Mouse (Mus musculus) left cerebral cortex, adult 2 months (tissue): ENCODE measurements around the gene Tlr12. TPM values are rescaled to one million over a fixed set of nuclear protein-coding genes. Genes with fewer than 3 reads are reported as not detected.
"Not testable (repeated sequence)": the region's sequence is repeated elsewhere in the genome, so short reads cannot be mapped to it uniquely, and the experiment has no call there.

Source experiments
- DNase-seq, 2 experiments: peaks; one replicate each; pipeline ENCODE4 v3.0.0; 2021 to 2022; ENCODE audit warnings: low spot score in 2 of 2, mixed read lengths in 1 of 2; ENCODE audit errors: extremely low spot score in 1 of 2
- H3K27ac ChIP-seq: fragments of 200-600 bp; 2 replicates; pipeline ENCODE4 v1.8.1; 2022
- H3K4me3 ChIP-seq: fragments of 200-600 bp; 2 replicates; pipeline ENCODE4 v1.8.1; 2022
- CTCF ChIP-seq: fragments of 200-600 bp; IDR thresholded peaks from 2 replicates; pipeline ENCODE4 v1.8.1; 2022; ENCODE audit warnings: antibody characterized with exemption, mild to moderate bottlenecking, moderate library complexity
- intact Hi-C: fragments of 180-260 bp; cut with DNase I; formaldehyde crosslinking; loops from one replicate; pipeline ENCODE4 v1.15.1; 2025
- long read RNA-seq, 2 experiments: library from polyadenylated mRNA; stranded (forward); transcript quantifications; one replicate each; pipeline ENCODE4 v2.0.0; 2021; ENCODE audit warnings: borderline mapping rate in 2 of 2
- total RNA-seq, 2 experiments: library from RNA; stranded (reverse); gene quantifications; 2 replicates each; pipeline ENCODE4 v1.2.3; 2021

The Tlr12 gene
- total RNA-seq = under 1 TPM; 0.63 to 1.00 TPM
- long read RNA-seq, experiment 1 = 0 reads
- long read RNA-seq, experiment 2 = 0 reads

DNA sequence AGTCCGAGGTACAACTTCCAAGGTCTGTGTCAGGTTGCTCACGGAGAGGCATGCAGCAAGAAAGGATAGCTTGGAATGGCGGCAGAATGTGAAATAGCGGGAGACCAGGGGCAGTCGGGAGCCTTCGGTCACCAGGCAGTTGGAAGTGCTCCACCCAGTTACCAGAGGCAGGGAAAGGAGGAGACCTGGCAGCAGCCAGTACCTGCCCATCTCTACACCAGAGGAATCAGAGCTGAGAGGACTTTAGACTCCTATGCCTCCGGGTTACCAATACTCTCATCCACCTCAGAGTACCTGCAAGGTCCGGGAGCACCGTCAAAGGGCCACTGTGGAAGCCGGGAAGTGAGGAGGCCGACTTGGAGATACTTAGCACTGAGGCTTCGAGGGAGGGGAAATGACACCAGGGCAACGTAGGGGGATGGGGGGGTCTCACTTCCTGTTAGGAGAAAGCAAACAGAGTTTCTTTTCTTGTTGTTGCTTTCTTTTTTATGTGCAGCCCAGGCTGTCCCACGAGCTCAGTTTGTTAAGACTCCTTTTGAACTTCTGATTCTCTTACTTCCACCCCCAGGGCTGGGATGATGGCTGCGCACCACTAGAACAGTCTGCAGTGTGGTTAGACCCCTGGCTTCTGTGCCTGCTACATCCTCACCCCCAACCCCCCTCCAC is at the start of gene Tlr12:
TSS of gene Tlr12 (minus strand) at position 374 of the 666 bp plus-strand sequence.
- intact Hi-C loops = no loop called here
- TF ChIP-seq CTCF = no peak
- Histone ChIP-seq H3K27ac (no peak within 1 kb of the TSS), H3K4me3 (no peak within 1 kb of the TSS)
- no peak for DNase-seq

DNA sequence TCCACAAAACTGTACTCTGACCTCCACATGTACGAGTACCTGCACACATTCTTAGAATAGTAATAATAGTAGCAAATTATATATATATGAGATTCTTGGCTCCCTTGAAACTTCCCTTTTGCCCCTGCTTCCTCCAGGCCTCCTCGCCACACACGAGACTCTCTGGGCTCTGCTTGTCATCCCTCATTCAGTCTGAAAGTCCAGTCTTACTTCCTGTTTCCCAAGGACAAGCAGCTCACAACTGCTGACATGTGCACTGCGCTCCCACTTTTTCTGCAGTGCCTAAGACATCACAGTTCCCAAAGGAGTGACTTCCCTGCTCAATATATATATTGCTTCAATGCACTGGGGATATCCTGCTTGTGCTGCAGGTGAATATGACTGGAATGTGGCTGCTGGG is 48.8 kb upstream of the Tlr12 start:
- intact Hi-C loops, H3K27ac ChIP-seq, DNase-seq, H3K4me3 ChIP-seq: not testable (repeated sequence)

GRCm38 (mm10) chr4:128666362-128666761 is 47.9 kb upstream of the Tlr12 start:
- H3K4me3 ChIP-seq, DNase-seq, H3K27ac ChIP-seq, intact Hi-C loops: not testable (repeated sequence)

- no peak overlapping the region for H3K4me3 ChIP-seq
- DNase-seq = no peak
- TF ChIP-seq CTCF = no peak
- intact Hi-C loops = no loop called here
- H3K27ac ChIP-seq = no peak overlapping the region
Measured at GRCm38 (mm10) chr4:128664002-128664401, 45.6 kb upstream of the Tlr12 start.

DNA sequence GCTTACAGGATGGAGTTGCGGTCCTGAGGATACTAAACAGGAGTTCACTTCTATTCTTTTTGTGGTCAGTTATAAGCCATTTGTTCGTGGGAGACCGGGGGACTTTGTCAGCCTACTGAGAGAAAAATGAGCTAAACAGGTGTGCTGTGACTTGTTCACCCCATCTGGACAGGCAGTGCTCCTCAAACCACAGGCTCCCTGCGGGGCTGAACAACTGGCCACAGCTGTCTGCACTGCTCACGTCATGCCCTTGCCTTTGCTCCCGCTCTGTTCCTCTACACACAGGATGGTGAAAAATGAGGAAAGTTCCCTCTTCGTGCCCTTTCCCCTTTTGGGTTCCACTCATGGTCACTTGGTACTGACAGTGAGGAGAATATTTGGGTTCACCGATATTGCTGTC is 42.6 kb upstream of the Tlr12 start:
- DNase-seq = no peak
- H3K4me3 ChIP-seq = no peak overlapping the region
- H3K27ac ChIP-seq = no peak overlapping the region
- intact Hi-C loops = no loop called here
- no peak for TF ChIP-seq CTCF

DNA sequence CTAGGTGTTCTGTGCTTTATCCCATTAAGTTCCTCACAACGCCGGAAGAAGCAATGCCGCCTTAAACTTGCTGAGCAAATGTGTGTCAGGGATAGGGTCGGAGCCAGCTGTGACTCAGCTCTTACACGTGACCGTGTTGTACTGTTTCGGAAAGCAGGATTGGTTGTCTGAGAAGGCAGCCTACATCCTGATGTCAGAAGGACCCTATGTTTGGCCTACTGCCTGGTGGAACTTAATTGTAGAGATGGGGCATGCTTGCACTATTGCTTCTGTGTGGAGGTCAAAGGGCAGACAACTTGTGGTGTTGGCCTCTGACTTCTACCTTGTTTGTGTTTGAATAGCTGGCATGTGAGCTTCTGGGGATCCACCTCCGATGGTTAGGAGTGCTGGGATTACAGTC is 41.8 kb upstream of the Tlr12 start:
- DNase-seq = peak in 1 of 2 experiments; percentile 10
- intact Hi-C loops = no loop called here

GRCm38 (mm10) chr4:128655446-128655845 is 37.0 kb upstream of the Tlr12 start:
- TF ChIP-seq CTCF = no peak
- intact Hi-C loops = loop anchor here (2.0 kb wide), 1 partner anchor 33 kb away; no protein-coding TSS in a partner anchor
- Histone ChIP-seq H3K4me3 (peak overlapping the region; percentile 77), H3K27ac (peak overlapping the region; percentile 95)
- no peak for DNase-seq

More for the DNA sequence above, 41.8 kb upstream of the Tlr12 start:
- no peak for TF ChIP-seq CTCF
- no peak overlapping the region for H3K27ac ChIP-seq
- no peak overlapping the region for H3K4me3 ChIP-seq

DNA sequence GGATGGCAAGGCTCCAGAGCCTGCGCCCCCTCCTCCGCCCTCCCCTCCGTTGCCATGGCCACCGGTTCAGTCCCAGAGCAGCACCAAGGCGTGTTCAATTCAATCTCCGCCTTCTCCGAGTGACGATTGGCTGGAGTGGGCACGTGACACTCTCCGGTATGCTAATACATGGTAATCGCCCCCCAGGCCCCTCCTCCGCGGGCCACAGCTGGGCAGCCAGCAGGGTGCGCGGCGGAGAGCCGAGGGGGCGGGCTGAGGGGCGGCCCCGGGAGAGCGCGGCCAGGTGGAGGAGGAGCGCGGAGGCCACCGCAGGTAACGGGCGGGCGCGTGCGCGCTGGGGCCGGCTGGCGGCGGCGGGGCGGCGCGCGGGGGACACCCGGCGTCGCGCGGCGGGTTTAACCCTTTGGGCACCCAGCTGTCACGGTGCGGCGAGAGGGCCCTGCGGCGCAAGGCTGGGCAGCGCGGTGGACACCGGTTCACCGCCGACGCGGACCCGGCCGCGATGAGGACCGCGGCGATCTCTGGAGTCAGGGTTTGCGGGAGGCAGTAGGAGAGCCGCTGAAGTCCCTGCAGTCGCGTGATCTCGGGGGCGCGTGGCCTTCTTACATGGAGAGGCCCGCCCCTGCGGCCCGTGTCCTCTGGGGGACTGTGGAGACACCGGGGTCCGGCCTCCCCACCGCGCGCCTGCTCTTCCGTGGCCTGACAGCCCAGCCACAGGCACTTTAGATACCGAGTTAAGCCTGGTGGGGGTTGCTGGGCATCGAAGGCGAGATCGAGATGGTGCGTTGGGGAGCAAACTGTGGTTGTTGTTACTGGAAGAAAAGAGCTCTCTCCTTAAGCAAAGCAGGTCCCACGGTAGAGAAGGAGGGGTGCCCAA is 36.3 kb upstream of the Tlr12 start, which contains the start of gene Phc2:
TSS of gene Phc2 (plus strand) at position 198 of the 877 bp plus-strand sequence.
- peak; percentile 14 for TF ChIP-seq CTCF
- H3K27ac ChIP-seq = peak within 1 kb of the TSS; percentile 95
- peak; percentile 96 to 97 for DNase-seq
- peak within 1 kb of the TSS; percentile 77 for H3K4me3 ChIP-seq
- intact Hi-C loops = loop anchor here (1.0 to 2.0 kb wide), 2 partner anchors 34 to 44 kb away; partner anchors contain the start of gene Zscan20

DNA sequence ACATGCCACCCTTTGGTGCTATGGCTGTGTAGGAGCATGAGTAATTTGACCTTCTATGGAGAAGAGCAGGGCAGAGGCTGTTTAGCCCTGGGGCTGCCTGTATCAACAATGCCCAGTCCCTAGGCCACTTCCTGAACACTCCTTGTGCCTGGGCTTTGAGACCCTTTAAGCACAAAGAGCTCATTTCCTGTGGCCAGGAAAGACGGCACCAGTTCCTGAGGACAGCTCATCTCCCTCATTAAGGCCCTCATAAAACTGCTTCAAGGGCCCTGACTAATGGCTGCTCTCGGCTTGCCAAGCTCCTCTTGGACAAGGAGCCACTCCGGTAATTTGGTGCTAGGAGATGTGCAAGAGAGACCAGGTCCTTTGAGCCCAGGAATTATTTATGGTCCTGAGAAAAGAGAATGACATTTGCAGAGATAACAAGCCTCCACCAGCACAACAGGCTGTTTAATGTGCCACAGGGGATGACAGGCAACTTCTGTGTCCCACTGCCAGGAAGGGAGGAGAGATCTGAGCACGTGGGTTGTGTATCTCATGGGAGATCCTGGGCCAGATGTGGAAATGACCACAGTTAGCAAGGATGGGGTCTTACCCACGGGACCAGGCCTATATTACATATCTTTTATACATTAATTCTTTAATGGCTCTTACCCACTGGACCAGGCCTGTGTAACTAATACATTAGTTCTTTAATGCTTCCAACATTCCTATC is 34.3 kb upstream of the Tlr12 start:
- H3K27ac ChIP-seq = no peak overlapping the region
- TF ChIP-seq CTCF = no peak
- DNase-seq = no peak
- intact Hi-C loops = no loop called here
- no peak overlapping the region for H3K4me3 ChIP-seq

DNA sequence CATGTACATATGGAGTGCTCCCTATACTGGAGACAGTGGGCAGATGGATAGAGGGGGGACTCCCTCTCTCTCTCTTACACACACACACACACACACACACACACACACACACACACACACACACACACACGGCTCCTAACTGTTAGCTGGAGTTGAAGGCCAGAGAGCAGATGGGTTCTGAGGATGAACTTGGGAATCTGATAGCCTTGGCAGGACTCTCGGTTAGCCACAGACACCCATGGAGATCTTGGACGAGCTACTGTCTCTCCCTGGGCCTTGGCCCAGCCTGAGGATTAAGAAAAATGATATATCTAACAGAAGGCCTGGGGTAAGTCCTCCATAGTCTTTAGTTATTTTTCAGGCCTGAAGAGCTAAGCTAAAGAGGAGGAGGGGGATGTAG is 33.1 kb upstream of the Tlr12 start:
- no peak overlapping the region for H3K4me3 ChIP-seq
- intact Hi-C loops = no loop called here
- TF ChIP-seq CTCF = no peak
- H3K27ac ChIP-seq = no peak overlapping the region
- no peak for DNase-seq

GRCm38 (mm10) chr4:128648567-128649255 is 30.3 kb upstream of the Tlr12 start:
- no peak overlapping the region for H3K4me3 ChIP-seq
- no peak for TF ChIP-seq CTCF
- intact Hi-C loops = no loop called here
- no peak overlapping the region for H3K27ac ChIP-seq
- DNase-seq = no peak
